Mouse (Mus musculus) erythroblast, adult 5-6 weeks (primary cell): ENCODE measurements around the gene Fam155a. TPM values are rescaled to one million over a fixed set of nuclear protein-coding genes. Genes with fewer than 3 reads are reported as not detected.

Source experiments
- ATAC-seq: replicated peaks from 2 replicates; pipeline ENCODE4 v1.8.0; 2016; ENCODE audit warnings: moderate number of reproducible peaks, mild to moderate bottlenecking, moderate TSS enrichment, inconsistent platforms; ENCODE audit not compliant: poor library complexity, low FRiP score, severe bottlenecking
- total RNA-seq, 2 experiments: library from RNA; stranded (forward) in 1 of 2; stranded (reverse) in 1 of 2; fragments of 150-400 nt in 1 of 2; fragments of 200-764, 138-1000 nt in 1 of 2; gene quantifications; 2 replicates each; pipeline versions ENCODE4 v1.2.3 to v1.2.4; 2015 to 2017; ENCODE audit warnings: low replicate concordance in 2 of 2

Fam155a gene
- total RNA-seq, 2 experiments from 2014 or later: 0.09 TPM; not detected in 1

- no peak for ATAC-seq
Observed at GRCm38 (mm10) chr8:9521577-9521976, 249.4 kb downstream of the Fam155a start.

GRCm38 (mm10) chr8:9500751-9501150 lies 270.2 kb downstream of the Fam155a start:
- no peak for ATAC-seq

GRCm38 (mm10) chr8:9494225-9494598 lies 276.7 kb downstream of the Fam155a start:
- ATAC-seq: no peak

- no peak for ATAC-seq
Observed at GRCm38 (mm10) chr8:9493557-9494224, 277.3 kb downstream of the Fam155a start.

- ATAC-seq: no peak
Observed at GRCm38 (mm10) chr8:9482565-9482964, 288.4 kb downstream of the Fam155a start.

- no peak for ATAC-seq
Observed at GRCm38 (mm10) chr8:9471290-9471689, 299.7 kb downstream of the Fam155a start.

GRCm38 (mm10) chr8:9470114-9470513 lies 300.8 kb downstream of the Fam155a start:
- no peak for ATAC-seq

- no peak for ATAC-seq
Observed at GRCm38 (mm10) chr8:9461111-9461510, 309.9 kb downstream of the Fam155a start.

GRCm38 (mm10) chr8:9460707-9461106 lies 310.3 kb downstream of the Fam155a start:
- ATAC-seq: no peak

GRCm38 (mm10) chr8:9458614-9459013 lies 312.3 kb downstream of the Fam155a start:
- no peak for ATAC-seq

GRCm38 (mm10) chr8:9455138-9455537 lies 315.8 kb downstream of the Fam155a start:
- no peak for ATAC-seq

- ATAC-seq: no peak
Observed at GRCm38 (mm10) chr8:9453742-9454141, 317.2 kb downstream of the Fam155a start.

- no peak for ATAC-seq
Observed at GRCm38 (mm10) chr8:9451543-9451942, 319.4 kb downstream of the Fam155a start.

- no peak for ATAC-seq
Observed at GRCm38 (mm10) chr8:9448613-9449012, 322.3 kb downstream of the Fam155a start.

GRCm38 (mm10) chr8:9437822-9438221 lies 333.1 kb downstream of the Fam155a start:
- no peak for ATAC-seq

GRCm38 (mm10) chr8:9435501-9435900 lies 335.5 kb downstream of the Fam155a start:
- ATAC-seq: no peak

GRCm38 (mm10) chr8:9432635-9433372 lies 338.2 kb downstream of the Fam155a start:
- ATAC-seq: no peak

GRCm38 (mm10) chr8:9428846-9429245 lies 342.1 kb downstream of the Fam155a start:
- ATAC-seq: no peak

GRCm38 (mm10) chr8:9424069-9424468 lies 346.9 kb downstream of the Fam155a start:
- ATAC-seq: no peak

- ATAC-seq: no peak
Observed at GRCm38 (mm10) chr8:9423590-9423989, 347.4 kb downstream of the Fam155a start.

GRCm38 (mm10) chr8:9423184-9423583 lies 347.8 kb downstream of the Fam155a start:
- ATAC-seq: no peak
